Mouse (Mus musculus) retina, postnatal 7 days (tissue): Measurements from ENCODE around the gene Aplp1.

Experiments
- DNase-seq: peaks from one replicate; pipeline ENCODE4 v3.0.0-alpha.2; 2012; ENCODE audit warnings: low read depth, low spot score

The Aplp1 gene

DNA sequence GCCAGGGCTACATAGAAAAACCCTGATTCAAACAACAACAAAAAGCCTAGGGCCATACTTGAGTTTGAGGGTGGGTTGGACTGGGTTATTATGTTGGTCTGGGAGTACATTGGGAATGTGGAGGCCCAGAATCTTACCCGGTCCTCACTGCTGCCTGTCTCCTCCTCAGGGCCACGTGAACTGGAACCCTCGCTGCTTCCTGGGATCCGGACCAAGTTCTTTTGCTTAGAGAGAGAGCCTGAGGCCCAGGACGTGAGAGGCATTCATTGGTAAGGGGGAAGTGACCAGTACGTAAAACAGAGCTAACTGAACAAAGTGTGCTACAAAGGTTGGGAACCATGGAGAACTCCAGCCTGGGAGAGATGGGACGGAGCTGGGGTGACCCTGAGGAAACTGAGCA lies 4.9 kb upstream of the Aplp1 start:
- no peak for DNase-seq

DNA sequence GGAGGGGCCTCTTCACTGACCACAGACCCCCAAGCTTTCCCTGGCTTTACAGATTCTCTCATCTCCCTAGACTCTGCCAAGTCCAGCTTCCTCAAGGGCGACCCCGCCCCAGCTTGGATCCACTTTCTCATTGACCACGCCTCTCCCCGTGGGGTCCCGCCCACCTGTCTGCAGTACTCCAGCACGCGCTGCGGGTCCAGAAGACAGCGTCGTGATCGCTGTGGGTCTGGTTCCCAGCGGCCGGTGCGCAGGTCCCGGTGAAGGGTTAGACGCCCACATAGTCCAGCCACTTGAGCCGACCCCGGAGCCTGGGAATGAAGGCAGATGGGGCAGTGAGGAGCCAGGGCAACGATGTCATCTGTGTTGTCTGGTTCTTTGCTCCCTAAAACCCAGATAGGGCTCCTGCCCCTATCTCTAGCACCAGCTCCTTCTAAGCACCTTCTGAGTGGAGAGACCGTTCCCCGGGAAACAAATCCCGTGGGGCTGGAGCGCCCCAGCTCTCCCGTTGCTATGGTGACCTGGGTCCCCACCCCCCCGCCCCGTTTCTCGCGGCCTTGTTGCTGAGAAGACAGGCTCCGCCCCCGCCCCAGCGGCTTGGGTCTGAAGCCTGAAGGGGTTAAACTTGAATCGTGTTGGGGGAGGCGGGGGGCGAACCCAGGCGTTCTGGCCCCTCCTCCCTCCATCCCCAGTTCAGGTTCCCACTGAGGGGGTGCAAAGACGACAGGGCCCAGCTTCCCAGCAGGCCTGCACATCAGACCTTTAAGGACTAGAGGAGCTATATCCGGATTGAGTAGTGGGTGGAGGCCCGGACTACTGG lies 973 bp downstream of the Aplp1 start:
- no peak for DNase-seq

DNA sequence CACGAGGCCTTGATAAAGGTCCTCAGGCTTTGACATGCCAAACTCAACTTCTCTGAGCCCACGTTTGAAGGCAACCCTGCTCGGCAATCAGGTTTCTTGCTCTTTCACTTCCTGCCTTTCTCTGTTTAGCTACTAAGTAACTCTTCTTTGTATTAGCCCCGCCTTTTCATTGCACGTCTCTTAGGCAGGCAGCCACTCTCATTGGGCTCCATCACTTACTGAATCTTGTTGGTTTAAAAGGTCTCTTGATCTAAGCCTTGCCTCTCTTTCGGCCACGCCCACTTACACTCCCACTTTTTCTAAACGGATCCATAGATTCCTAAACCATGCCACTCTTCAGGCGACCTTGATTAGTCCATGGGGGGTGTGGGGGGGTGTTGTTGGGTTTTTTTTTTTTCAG lies 1.6 kb downstream of the Aplp1 start:
- DNase-seq, result no peak

DNA sequence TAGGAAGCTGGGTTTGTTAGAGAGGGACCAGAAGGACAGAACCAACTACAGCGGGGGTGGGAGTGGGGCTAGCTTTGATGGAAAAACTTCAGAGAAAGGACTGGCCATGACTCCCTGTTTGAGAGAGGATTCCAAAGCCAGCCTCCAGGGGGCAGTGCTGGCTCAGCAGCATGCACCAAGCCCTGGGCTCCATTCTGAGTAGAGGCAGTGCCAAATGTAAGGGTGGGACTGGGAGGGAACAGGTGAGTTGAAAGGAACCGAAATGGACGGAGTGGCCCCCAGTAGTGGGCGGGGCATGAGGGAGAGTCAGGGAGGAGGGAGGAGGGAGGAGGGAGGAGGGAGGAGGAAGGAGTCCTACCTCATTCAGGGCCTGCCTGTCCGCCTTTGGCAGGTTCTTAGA lies 4.6 kb downstream of the Aplp1 start:
- no peak for DNase-seq

DNA sequence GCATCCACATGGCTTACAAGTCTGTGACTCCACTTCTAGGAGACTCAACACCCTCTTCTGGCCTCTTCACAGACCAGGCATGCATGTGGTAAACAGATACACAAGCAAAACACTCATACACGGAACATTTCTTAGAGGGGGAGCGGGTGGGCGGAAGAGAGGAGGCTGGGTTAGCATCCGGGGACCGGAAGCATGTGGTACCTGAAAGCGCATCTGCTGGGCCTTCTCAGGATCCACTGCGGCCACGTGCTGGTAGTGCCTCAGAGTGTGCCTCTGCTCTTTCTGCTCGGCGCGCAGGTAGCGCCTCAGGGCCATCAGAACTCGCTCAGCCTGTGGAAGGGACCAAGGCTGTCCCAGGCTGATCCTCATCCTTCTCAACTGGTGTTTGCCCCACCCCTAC lies 5.6 kb downstream of the Aplp1 start:
- no peak for DNase-seq

DNA sequence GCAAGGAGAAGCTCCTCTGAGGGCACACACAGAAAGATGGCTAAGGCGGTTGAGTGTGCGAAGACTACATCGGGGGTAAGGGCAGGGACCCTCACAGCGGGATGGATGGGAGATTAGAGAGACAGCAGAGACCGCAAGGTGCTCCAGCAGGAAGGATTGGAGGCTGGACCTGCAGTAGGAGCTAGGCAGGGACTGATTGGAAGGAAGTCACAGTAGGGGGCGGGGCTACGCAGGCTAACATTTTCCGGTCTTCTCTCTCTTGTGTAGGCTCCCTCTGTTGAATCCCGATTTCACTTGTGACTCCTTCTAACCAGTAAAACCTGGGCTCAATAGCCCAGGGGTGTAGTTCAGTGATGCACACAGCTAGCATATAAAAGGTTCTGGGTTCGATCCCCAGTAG lies 8.5 kb downstream of the Aplp1 start:
- DNase-seq, result no peak

DNA sequence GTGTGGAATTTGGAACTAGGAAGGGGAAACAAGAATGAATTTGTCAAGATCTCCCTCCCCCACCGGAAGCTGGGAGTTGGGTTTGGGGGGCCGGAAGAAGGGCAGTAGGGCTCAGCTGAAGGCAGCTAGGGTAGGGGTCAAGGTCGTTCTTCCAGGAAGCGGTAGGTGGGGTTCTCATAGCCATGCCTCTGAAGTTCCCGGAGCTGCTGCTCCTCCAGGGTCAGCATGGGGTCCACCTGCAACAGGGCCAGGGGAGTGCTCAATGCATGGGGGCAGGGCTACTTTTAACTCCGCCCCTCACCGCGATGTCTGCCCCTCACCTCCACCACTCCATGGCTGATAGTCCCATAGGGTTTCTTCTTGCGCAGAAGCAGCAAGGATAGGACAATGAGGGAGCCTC lies 10.2 kb downstream of the Aplp1 start:
- no peak for DNase-seq

DNA sequence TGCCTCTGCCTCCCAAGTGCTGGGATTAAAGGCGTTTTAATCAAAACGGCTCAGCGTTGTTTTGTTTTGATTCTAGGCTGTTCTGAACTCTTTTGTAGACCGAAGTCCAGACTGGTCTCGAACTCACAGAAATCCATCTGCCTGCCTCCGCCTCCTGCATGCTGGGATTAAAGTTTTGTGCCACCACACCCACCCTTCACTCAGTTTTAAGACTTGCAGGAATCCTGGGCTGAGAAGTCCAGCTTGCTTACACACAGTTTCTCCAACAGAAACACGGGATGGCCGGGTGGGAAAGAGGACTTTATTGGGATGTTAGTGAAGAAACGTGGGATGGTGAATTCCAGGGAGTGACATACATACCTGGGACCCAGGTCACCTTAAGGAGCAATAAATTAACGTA lies 10.6 kb downstream of the Aplp1 start:
- DNase-seq, result no peak

DNA sequence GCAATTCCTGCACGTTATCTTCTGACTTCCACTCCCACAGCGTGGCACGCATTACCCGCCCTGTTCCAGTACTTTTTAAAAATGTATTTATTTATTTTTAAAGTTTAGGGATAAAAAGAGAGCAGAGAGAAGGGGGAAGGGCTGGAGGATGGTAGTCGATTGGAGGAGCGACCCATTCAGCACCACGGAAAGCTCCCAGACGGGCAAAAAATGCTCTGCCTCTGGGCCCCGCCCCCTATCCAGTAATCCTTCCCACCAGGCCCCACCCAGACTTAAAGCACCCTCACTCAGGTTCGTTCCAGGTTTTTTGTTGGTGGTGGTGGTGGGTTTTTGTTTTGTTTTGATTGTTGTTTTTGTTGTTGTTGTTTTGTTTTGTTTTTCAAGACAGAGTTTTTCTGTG lies 11.1 kb downstream of the Aplp1 start:
- no peak for DNase-seq

DNA sequence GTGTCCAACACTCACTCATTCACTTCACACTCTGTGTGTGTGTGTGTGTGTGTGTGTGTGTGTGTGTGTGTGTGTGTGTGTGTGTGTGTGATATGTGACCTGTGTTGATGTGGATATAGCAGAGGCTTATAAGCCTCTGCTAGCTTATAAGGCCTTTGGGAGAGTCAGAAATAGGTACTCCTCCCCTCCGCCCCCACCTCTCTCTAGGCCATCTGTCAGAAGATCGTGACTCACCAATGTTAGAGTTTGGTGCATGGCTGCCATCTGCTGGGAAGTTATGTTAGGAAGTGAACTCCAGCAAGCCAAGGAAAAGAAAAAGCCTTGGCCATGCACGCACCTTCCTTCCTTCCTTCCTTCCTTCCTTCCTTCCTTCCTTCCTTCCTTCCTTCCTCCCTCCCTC lies 13.5 kb downstream of the Aplp1 start:
- DNase-seq, result peak; percentile 81

DNA sequence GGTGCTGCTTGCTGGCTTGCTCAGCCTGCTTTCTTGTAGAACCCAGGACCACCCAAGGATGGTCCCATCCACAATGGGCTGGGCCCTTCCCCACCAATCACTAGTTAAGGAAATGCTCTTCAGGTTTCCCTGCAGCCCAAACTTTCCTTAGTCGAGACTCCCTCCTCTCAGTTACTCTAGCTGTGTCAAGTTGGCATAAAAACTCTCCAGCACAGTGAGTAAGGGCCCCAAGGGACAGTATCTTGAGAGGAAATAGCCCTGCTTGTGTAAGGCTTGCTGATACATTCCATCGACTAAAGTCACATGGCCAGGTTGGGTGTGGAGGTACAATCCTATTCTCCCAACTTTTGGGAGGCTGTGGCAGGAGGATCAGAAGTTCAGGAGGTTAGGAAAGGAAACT lies 15.1 kb downstream of the Aplp1 start:
- no peak for DNase-seq

DNA sequence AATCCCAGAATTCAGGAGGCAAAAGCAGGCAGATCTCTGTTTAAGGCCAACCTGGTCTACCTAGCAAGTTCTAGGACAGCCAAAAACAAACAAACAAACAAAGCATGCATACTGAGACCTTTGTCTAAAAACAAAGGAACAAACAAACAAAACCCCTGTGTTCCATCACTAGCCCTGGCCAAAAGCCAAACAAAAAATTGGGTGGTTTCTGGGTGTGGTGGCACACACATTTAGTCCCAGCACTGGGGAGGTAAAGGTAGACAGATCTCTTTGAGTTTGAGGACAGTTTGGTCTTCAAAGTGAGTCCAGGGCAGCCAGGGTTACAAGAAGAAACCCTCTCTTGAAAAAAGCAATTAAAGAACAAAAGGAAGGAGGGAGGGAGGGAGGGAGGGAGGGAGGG lies 16.0 kb downstream of the Aplp1 start:
- no peak for DNase-seq

DNA sequence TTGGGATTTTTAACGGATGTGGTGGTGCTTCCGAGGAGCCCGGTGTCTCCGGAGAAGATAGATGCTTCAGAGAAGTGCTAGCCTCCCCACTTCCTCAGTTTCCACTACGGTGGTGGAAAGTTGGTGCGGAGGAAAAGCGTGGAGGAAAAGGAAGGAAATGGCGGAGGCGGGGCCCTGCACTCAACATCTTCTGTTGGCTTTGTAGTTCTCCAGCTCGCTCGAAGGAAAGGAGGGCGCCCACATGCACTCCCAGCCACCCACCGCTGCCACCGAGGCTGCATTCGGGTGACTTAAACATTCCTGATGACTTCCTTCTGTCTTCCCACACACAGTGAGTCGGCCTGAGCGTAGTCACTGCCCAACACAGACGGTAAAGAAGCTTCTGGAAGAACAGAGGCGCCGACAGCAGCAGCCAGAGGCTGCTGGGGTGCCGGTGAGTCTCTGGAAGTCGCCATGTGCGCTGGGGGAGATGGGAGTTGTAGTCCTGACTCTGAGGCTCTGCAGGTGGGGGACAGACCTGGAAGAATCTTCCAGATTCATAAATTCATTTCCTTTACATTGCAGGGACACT lies 22.2 kb downstream of the Aplp1 start:
- no peak for DNase-seq

DNA sequence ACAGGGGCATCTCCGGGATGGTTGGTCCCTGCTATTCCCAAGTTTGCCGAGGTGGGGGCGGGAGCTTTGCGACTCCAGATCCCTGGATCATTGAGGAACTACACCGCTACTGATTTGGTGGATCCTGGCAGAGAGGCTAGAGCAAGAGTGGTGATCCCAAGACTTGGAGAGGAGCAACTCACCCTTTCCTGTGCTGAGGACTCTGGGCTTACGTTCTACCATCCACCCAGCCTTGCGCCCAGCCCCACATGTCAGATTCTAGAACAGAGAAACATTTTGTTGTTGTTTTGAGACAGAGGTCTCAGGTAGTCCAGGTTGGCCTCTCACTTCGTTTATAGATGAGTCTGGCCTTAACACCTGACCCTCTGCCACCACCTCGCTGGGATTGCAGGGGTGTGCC lies 22.8 kb downstream of the Aplp1 start:
- DNase-seq, result no peak

DNA sequence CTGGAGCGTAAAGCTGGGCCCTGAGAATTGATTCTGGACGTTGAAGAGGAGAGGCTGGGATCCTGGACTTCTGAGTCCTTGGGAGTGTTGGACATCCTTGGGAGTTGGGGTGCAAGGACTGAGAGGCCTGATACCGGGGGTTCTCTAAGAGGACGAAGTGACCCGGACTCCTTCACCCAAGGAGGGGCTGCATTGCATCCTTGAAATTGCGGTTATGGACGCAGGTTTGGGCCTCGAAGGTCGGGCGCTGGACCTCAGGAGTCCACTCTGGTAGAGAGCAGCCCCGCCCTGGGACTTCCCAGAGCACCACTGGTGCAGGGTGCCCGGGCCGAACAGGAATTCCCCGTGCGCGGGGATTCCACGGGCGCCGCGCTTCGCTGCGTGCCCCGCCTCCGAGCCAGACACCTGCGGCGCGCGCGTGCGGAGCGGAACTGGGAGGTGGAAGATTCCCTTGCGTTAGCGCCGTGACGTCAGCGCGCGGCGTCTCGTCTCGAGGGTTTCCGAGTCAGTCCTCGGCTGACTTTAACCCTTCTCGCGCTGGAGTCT lies 23.4 kb downstream of the Aplp1 start:
- peak; percentile 83 for DNase-seq

DNA sequence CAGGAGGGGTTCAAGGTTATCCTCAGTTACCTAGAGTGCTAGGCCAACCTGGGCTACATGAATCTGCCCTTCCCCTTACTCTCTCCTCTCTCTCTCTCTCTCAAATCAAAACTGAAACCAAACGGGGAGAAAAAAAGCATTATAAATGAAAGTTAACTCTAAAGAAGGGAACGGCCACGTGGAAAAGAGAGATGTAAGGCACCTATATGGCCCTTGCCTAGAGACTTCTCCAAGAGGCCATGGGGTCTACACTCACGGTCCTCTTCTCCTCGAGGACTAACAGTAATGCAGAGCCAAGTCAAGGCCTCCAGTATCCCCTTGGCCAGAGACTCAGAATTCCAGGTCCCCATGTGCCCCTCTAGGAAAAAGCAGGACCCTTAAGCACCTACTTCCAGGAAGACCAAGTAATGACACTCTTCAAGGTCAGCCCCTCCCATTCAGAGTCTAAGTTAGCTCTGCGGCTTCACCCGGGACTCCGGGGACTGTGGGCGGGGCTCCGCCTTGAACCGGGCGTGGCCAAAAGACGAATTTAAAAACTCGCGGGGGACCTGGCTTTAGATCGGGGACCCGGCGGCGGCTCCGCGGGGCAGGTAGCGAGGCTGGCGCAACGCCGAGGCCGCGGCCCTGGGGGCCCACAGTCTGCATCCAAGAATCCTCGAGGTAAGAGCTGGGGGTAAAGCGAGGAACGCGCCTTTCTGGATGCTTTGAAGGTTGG lies 24.0 kb downstream of the Aplp1 start, which contains the start of gene Nfkbid:
Gene Nfkbid (plus strand): TSS at position 558 of the 715 bp plus-strand sequence.
- no peak for DNase-seq

DNA sequence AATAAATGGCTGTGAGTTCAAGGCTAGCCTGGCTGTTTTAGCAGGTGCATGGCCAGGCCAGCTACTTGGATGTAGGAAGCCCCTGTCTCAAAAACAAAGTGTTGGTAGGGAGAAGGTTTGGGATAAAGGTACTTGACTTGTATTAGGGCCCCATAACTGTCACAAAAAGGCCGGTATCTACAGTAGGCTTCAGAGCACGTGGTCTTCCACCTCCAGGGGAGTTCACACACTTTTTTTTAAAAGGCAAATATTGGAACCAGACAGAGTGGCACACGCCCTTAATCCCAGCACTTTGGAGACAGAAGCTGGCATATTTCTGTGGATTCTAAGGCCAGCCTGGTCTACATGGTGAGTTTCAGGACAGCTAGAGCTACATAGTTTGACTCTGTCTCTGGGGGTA lies 24.7 kb downstream of the Aplp1 start:
- no peak for DNase-seq

DNA sequence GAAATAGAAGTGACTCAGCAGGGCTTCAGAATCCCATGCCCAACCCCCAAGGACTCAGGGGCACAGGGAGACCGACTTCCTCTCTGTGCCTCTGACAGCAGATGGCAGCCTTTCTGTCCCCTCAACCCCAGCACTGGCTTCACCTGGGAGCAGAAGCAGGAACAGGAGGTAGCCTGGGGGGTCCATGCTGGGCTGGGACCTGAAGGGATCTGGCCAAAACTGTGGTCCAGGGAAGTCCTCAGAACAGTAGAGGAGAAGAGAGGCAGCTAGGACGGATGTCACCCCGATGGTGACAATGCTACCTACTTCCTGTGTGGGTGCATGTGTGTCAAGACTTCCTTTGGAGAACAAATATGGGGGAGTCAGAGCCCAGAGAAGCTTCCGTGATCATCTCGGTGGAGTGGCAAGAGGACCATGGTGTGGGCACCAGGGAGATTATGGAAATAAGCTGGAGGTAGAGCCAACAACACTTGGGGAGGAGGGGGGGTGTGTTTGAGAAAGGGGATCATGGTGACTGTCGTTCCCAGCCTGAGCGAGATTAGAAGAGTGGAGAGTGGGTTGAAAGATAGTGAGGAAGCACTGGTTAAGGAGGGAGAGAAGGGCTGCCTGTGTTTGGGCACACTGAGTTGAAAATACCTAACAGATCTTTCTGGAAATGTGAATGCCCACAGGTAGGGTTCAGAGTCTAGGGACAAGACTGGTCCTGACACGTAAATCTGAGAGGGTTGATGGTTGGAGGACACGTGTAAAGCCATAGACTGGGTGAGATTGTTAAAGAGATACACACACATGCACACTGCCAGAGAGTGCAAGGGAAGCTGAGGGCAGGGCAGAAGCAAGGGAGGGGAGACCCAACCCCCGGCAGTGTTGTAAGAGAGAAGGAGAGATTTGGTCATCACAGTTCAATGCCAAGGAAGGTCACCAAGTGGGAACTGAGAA lies 25.5 kb downstream of the Aplp1 start, which contains the start of gene Hcst:
Gene Hcst (minus strand): TSS at position 294 of the 939 bp plus-strand sequence.
- DNase-seq, result no peak

DNA sequence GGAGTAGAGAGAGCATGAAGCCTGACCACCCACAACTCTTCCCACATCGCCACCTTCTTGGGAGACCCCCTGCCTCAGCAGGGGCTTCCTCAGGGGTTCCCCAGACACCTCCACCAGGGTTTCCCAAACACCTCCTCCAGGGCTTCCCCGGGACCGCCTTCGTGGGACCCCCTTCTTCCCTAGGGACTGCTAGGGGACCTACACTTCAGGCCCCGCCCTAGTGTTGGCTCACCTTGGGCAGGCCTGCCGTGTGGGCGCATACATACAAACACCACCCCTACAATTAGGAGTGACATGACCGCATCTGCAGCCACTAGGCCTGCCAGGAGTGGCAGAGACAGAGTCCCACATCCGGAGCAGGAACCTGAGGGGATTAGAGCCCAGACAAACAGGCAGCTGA lies 27.5 kb downstream of the Aplp1 start:
- no peak for DNase-seq

DNA sequence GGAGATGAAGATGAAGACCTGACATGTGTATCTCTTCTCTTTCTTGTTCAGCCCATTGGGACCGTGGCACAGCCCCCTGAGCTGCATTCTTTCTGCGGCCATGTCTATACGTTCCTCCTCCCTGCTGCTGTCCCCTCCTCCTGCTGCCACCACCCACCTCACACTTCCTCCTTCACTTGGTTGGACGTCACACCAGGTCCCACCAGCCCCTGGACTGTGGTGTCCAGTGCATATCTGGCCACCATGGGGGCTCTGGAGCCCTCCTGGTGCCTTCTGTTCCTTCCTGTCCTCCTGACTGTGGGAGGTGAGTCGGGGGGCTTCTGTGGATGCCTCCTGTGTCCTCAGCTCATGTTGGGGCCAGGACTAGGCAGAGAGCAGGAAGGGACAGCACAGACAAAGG lies 31.7 kb downstream of the Aplp1 start, which contains the start of gene Tyrobp:
Gene Tyrobp (plus strand): TSS at position 165 of the 400 bp plus-strand sequence.
- DNase-seq, result no peak

DNA sequence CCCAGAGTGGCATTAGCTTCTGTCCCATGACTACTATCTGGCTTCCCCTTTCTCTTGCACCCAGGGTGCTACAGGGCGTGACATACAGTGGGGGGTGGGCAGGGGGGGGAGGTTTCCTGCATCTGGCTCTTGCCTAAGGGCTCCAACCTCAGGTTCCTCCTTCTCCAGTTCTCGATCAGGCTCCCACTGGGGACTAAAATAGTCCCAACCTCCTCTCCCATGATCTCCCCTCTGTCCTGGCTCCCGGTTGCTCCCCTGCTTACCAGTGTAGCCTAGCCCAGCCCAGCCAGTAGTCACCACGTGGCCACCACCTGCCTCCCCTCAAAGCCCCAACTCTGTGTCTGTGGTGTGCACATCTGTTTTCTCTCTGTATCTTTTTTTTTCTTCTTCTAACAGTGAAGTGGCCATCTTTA lies 32.6 kb downstream of the Aplp1 start:
- DNase-seq, result no peak
